Mouse (Mus musculus) kidney, adult 2 months (tissue): ENCODE data around the gene Met. TPM values are rescaled to one million over a fixed set of nuclear protein-coding genes. Genes with fewer than 3 reads are reported as not detected.

Source experiments
- DNase-seq: peaks from one replicate; pipeline ENCODE4 v3.0.0; 2021
- H3K27ac ChIP-seq: fragments of 200-500 bp; 2 replicates; pipeline ENCODE4 v1.5.1; 2012; ENCODE audit warnings: low read depth, low read length, control low read depth, inconsistent platforms; ENCODE audit not compliant: insufficient read depth
- H3K27me3 ChIP-seq: fragments of 200-500 bp; replicated peaks from 2 replicates; pipeline ENCODE4 v1.6.1; 2012; ENCODE audit warnings: mild to moderate bottlenecking, moderate library complexity, low read length, inconsistent platforms; ENCODE audit not compliant: control insufficient read depth, insufficient read depth
- H3K36me3 ChIP-seq: fragments of 200-500 bp; 2 replicates; pipeline ENCODE4 v1.6.1; 2012; ENCODE audit warnings: mild to moderate bottlenecking, moderate library complexity, low read length, inconsistent platforms; ENCODE audit not compliant: control insufficient read depth, insufficient read depth
- H3K4me1 ChIP-seq: fragments of 200-500 bp; 2 replicates; pipeline ENCODE4 v1.6.1; 2011; ENCODE audit warnings: low read length; ENCODE audit not compliant: control insufficient read depth, insufficient read depth
- H3K4me3 ChIP-seq: fragments of 200-500 bp; 2 replicates; pipeline ENCODE4 v1.5.1; 2011; ENCODE audit warnings: mild to moderate bottlenecking, low read depth, low read length, control low read depth; ENCODE audit not compliant: insufficient read depth
- CTCF ChIP-seq: fragments of 200-500 bp; conservative IDR thresholded peaks from 2 replicates; pipeline ENCODE4 v1.5.1; 2011; ENCODE audit warnings: low read depth, mild to moderate bottlenecking, control low read depth, low read length, moderate library complexity, mixed read lengths; ENCODE audit not compliant: insufficient read depth, insufficient read length
- POLR2A ChIP-seq: fragments of 200-500 bp; IDR thresholded peaks from one replicate; pipeline ENCODE4 v1.6.1; 2011; ENCODE audit warnings: low read depth, low read length, control low read depth
- WGBS: fragments of 180-500 bp; shearing (Covaris S2); methylation state at CpG from one replicate; pipeline ENCODE4 v1.1.7; 2018; 5-methylcytosine and 5-hydroxymethylcytosine counted together
- polyA plus RNA-seq: library from polyadenylated mRNA; depleted of rRNA; stranded (reverse); fragments of >200 nt; gene quantifications from 2 replicates; pipeline ENCODE4 v1.2.3, GENCODE M21; 2012

The Met gene
- polyA plus RNA-seq, 1 experiment: 31.1 TPM

DNA sequence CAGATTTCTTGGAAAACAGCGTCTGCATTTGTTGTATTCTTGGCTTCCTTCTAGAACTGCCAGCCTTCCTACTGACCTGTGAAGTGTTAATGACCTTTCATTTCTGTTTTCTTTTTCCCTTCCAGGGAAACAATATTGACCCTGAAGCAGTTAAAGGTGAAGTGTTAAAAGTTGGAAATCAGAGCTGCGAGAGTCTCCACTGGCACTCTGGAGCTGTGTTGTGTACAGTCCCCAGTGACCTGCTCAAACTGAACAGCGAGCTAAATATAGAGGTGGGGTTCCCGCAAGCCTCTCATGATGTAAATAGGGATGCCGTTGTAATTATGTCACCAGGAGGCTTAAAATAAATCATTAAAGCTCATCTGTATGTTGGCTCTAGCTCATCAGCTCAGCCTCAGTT lies 83.2 kb downstream of the Met start:
- peaks cover 19% of the 10 kb centered on the region for H3K4me1 ChIP-seq
- peak; percentile 75 for DNase-seq

DNA sequence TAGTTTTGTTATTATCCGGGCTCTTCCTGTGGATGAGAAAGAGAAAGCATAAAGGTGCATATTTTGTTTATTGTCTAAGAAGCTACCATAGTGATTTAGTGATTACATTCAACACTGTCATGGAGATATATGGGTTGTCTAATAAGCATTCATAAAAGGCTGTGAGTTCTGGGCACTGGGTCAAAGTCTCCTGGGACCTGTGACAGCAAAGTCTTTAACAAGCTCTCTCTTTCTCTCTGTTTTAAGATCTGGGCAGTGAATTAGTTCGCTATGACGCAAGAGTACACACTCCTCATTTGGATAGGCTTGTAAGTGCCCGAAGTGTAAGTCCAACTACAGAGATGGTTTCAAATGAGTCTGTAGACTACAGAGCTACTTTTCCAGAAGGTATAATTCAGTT lies 85.2 kb downstream of the Met start:
- Histone ChIP-seq H3K27ac (no peak overlapping the region), H3K4me1 (peaks cover 12% of the 10 kb centered on the region), H3K27me3 (no peaks in the 10 kb centered on the region), H3K36me3 (peaks cover 3% of the 10 kb centered on the region), H3K4me3 (no peak overlapping the region)
- WGBS: 72% methylated on average over 4 of the region's 4 CpGs
- peak; percentile 21 for DNase-seq
- TF ChIP-seq CTCF: no peak
- TF ChIP-seq POLR2A: no peak

More for the DNA sequence above, 83.2 kb downstream of the Met start:
- H3K36me3 ChIP-seq: peaks cover 3% of the 10 kb centered on the region
- no peak overlapping the region for H3K4me3 ChIP-seq
- 15% methylated on average over 5 of the region's 5 CpGs for WGBS
- no peaks in the 10 kb centered on the region for H3K27me3 ChIP-seq
- peak overlapping the region; percentile 83 for H3K27ac ChIP-seq
- TF ChIP-seq POLR2A: no peak
- TF ChIP-seq CTCF: no peak

DNA sequence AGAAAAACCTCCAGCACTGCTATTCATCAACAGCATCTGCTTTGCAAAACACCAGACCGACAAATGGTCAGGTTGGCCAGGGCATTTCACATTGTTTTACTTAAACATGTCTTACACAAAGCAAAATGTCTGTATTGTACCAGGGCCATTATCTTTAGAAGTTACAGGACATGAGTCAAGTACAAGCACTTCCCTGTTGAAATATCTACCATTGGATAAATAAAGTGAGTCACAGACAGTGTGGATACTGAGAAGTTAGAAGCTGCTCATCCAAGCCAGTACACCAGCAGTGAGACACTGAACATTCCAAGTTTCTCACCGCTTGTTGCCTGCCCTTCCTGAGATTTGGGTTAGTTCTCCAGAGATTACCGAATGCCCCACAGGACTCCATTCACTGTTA lies 86.0 kb downstream of the Met start:
- WGBS: 86% methylated on average over 3 of the region's 3 CpGs
- no peak for TF ChIP-seq POLR2A
- no peak for TF ChIP-seq CTCF
- no peak for DNase-seq
- H3K4me1 ChIP-seq: peaks cover 12% of the 10 kb centered on the region
- H3K27me3 ChIP-seq: no peaks in the 10 kb centered on the region
- no peak overlapping the region for H3K4me3 ChIP-seq
- no peak overlapping the region for H3K27ac ChIP-seq
- H3K36me3 ChIP-seq: peaks cover 3% of the 10 kb centered on the region

DNA sequence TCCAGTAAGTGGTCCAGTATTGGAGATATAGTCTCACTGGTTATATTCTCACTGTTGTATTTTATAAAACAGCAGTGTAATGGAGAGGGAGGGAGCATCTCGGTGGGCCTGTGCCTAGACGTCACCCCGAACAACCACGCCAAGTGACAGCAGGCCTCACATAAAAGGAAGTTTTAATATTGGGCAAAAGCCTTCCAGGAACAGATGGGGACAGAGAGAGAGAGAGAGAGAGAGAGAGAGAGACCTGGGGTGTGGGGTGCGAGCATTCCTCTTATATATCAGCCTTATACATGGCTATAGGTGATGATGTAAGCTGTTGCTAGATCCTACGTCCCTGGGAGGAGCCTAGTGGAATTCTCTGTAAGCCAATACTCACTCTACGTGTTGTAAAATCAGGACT lies 90.7 kb downstream of the Met start:
- peaks cover 2% of the 10 kb centered on the region; the same call in 1 of the 2 replicates for H3K36me3 ChIP-seq
- TF ChIP-seq CTCF (no peak), POLR2A (no peak)
- H3K27ac ChIP-seq: no peak overlapping the region
- peaks cover 5% of the 10 kb centered on the region; the same call in 1 of the 2 replicates for H3K4me1 ChIP-seq
- DNase-seq: no peak
- H3K27me3 ChIP-seq: no peaks in the 10 kb centered on the region
- WGBS: 81% methylated on average over 7 of the region's 7 CpGs
- H3K4me3 ChIP-seq: no peak overlapping the region

DNA sequence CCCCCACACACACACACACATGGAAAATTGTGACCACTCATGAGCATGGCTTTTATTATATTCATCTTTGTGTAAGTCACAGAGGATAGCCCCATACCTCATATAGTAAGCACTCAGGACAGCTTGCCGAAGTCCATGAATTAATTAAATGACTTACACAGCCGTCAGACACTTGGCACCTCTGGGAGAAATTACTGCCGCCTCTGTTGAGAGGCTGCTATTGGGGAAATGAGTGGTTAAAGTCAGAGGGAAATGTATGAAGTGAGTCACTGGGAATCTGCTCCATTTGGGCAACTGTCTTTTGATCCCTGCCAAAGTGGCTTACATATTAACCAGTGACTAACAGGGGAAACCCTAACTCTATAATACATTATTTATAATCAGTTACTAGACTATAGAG lies 91.2 kb downstream of the Met start:
- Histone ChIP-seq H3K4me1 (peaks cover 5% of the 10 kb centered on the region; the same call in 1 of the 2 replicates), H3K27ac (0 out of 2 replicates have a peak overlapping the region, but pooled peaks have one; percentile 17), H3K27me3 (no peaks in the 10 kb centered on the region), H3K4me3 (no peak overlapping the region), H3K36me3 (peaks cover 2% of the 10 kb centered on the region; the same call in 1 of the 2 replicates)
- TF ChIP-seq CTCF: no peak
- no peak for TF ChIP-seq POLR2A
- 25% methylated on average over 3 of the region's 3 CpGs for WGBS
- DNase-seq: peak; percentile 77

DNA sequence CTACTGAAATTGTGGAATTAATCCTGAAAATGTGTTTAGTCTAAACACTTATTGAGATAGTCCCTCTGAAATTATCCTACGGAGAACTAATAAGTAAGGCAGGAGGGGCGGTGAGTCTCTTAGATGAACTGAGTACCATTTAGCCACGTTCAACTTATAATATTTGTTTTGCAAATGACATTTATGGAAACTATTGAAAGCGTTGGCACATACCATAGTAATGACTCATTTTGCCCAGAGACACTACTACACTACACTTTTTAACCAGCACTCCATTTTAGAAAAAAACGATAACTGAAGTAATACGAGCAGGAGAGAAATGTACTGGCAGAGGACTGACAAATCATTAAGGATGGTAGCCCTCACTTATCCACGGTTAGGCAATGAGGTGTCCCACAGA lies 92.1 kb downstream of the Met start:
- Histone ChIP-seq H3K27me3 (no peaks in the 10 kb centered on the region), H3K36me3 (peaks cover 2% of the 10 kb centered on the region; the same call in 1 of the 2 replicates), H3K4me3 (no peak overlapping the region), H3K27ac (no peak overlapping the region), H3K4me1 (peaks cover 5% of the 10 kb centered on the region; the same call in 1 of the 2 replicates)
- WGBS: 77% methylated on average over 7 of the region's 7 CpGs
- TF ChIP-seq POLR2A (no peak), CTCF (no peak)
- DNase-seq: no peak

DNA sequence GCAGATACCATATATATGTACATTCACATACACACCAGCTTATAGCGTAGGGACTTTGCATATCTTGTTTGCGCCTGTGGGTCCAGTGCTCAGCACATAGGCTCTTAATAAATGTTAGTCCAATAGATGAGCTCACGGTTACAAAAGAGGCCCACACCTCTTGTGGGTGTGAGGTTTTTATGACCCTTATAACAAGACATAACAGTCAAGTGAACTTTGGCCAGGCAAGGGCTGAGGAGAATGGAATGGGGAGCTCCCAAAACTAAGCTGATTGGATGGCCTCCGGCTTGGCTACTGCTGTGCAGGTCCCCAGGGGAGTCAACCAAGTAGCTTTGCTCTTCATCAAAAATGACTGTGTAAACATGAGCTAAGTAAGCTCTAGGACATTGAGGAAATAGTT lies 96.1 kb downstream of the Met start:
- no peak overlapping the region for H3K4me3 ChIP-seq
- DNase-seq: peak; percentile 73
- peaks cover 5% of the 10 kb centered on the region; the same call in 1 of the 2 replicates for H3K4me1 ChIP-seq
- TF ChIP-seq POLR2A: no peak
- WGBS: 61% methylated on average over 4 of the region's 4 CpGs
- H3K36me3 ChIP-seq: peaks cover 7% of the 10 kb centered on the region
- H3K27ac ChIP-seq: no peak overlapping the region
- no peaks in the 10 kb centered on the region for H3K27me3 ChIP-seq

DNA sequence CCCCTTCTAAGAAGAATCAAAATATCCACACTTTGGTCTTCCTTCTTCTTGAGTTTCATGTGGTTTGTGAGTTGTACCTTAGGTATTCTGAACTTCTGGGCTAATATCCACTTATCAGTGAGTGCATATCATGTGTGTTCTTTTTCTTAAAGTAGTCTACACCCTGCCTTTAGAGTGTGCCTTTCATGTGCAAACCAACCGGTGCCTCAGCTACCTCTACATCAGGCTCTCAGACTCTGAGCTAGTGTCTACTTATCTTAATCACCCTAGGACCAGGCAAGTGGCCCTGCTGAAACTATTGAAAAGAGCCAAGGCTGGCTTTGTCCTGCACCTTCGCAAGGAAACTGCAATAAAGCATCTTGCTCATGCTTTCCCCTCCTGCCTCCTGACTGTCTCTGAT lies 97.7 kb downstream of the Met start:
- Histone ChIP-seq H3K4me1 (peaks cover 5% of the 10 kb centered on the region; the same call in 1 of the 2 replicates), H3K4me3 (no peak overlapping the region), H3K27me3 (no peaks in the 10 kb centered on the region), H3K27ac (no peak overlapping the region), H3K36me3 (peaks cover 7% of the 10 kb centered on the region)
- TF ChIP-seq CTCF (no peak), POLR2A (no peak)
- DNase-seq: no peak
- WGBS: 84% methylated on average over 2 of the region's 2 CpGs
